Mouse (Mus musculus) gonadal fat pad, adult 2 months (tissue): ENCODE data around the gene Akip1. TPM values are rescaled to one million over a fixed set of nuclear protein-coding genes. Genes with fewer than 3 reads are reported as not detected.

Experiments used
- polyA plus RNA-seq: library from polyadenylated mRNA; depleted of rRNA; stranded (reverse); fragments of >200 nt; gene quantifications from 2 replicates; pipeline ENCODE4 v1.2.3, GENCODE M21; 2012; rRNA removed

Akip1 gene
- polyA plus RNA-seq, 1 experiment = 14.1 TPM

Other genes with a start within 250 kb of the Akip1 start
- gene Trim66, start 195.6 kb upstream of the Akip1 start, polyA plus RNA-seq = 0.27 TPM in 2 replicates
- gene Rpl27a, start 184.5 kb upstream of the Akip1 start, polyA plus RNA-seq = 355 and 393 TPM in 2 replicates
- gene St5, start 85 bp upstream of the Akip1 start, polyA plus RNA-seq = 35.8 and 51.2 TPM in 2 replicates
- gene BC051019, start 20.2 kb downstream of the Akip1 start, polyA plus RNA-seq = 1.8 and 2.6 TPM in 2 replicates
- 0.27 and 0.65 TPM in 2 replicates for gene Ascl3, start 28.0 kb downstream of the Akip1 start, polyA plus RNA-seq
- gene Tmem9b, start 49.2 kb downstream of the Akip1 start, polyA plus RNA-seq = 48.1 and 51.9 TPM in 2 replicates
- gene Nrip3, start 78.3 kb downstream of the Akip1 start, polyA plus RNA-seq = 0.09 and 0.11 TPM in 2 replicates
- gene Scube2, start 162.0 kb downstream of the Akip1 start, polyA plus RNA-seq = 0.23 and 0.43 TPM in 2 replicates